Mouse (Mus musculus) bone marrow, adult 2 months (tissue): Measurements from ENCODE around the gene 1700015F17Rik.

Source experiments
- CTCF ChIP-seq: fragments of 200-500 bp; IDR thresholded peaks from 2 replicates; pipeline ENCODE4 v1.5.1; 2011; ENCODE audit warnings: low read length, control low read depth; ENCODE audit not compliant: control insufficient read depth, insufficient read depth
- POLR2A ChIP-seq: fragments of 200-500 bp; IDR thresholded peaks from 2 replicates; pipeline ENCODE4 v1.6.1; 2011; ENCODE audit warnings: low read depth, mild to moderate bottlenecking, control low read depth, low read length, borderline replicate concordance; ENCODE audit not compliant: control insufficient read depth

GRCm38 (mm10) chr5:5481662-5482061, 2.7 kb upstream of the 1700015F17Rik start:
- TF ChIP-seq POLR2A (no peak), CTCF (0 out of 2 replicates have a peak, but pooled peaks have one; percentile 14)
